Mouse (Mus musculus) cerebellum, adult 8-10 months (tissue): ENCODE results near the gene Cntn1.
"Not testable (repeated sequence)": the region's sequence is repeated elsewhere in the genome, so short reads cannot be mapped to it uniquely, and the experiment has no call there.

Experiments used
- DNase-seq: peaks from one replicate; pipeline ENCODE4 v3.0.0; 2022

The Cntn1 gene

GRCm38 (mm10) chr15:92271801-92272365, 220.9 kb downstream of the Cntn1 start:
- no peak for DNase-seq

- DNase-seq: no peak
Measured at GRCm38 (mm10) chr15:92276826-92277225, 225.9 kb downstream of the Cntn1 start.

GRCm38 (mm10) chr15:92277984-92278383, 227.0 kb downstream of the Cntn1 start:
- DNase-seq: no peak

GRCm38 (mm10) chr15:92280966-92281365, 230.0 kb downstream of the Cntn1 start:
- no peak for DNase-seq

- DNase-seq: no peak
Measured at GRCm38 (mm10) chr15:92287616-92288015, 236.7 kb downstream of the Cntn1 start.

GRCm38 (mm10) chr15:92296479-92296878, 245.5 kb downstream of the Cntn1 start:
- DNase-seq: no peak

- no peak for DNase-seq
Measured at GRCm38 (mm10) chr15:92302796-92303195, 251.8 kb downstream of the Cntn1 start.

- no peak for DNase-seq
Measured at GRCm38 (mm10) chr15:92304221-92304620, 253.3 kb downstream of the Cntn1 start.

- DNase-seq: no peak
Measured at GRCm38 (mm10) chr15:92321959-92322358, 271.0 kb downstream of the Cntn1 start.

- DNase-seq: no peak
Measured at GRCm38 (mm10) chr15:92327111-92327510, 276.1 kb downstream of the Cntn1 start.

- no peak for DNase-seq
Measured at GRCm38 (mm10) chr15:92340253-92340652, 289.3 kb downstream of the Cntn1 start.

GRCm38 (mm10) chr15:92341424-92341823, 290.5 kb downstream of the Cntn1 start:
- no peak for DNase-seq

GRCm38 (mm10) chr15:92344136-92344869, 293.3 kb downstream of the Cntn1 start:
- DNase-seq: no peak

- no peak for DNase-seq
Measured at GRCm38 (mm10) chr15:92347426-92347825, 296.5 kb downstream of the Cntn1 start.

- no peak for DNase-seq
Measured at GRCm38 (mm10) chr15:92347902-92348301, 296.9 kb downstream of the Cntn1 start.

- not testable (repeated sequence) for DNase-seq
Measured at GRCm38 (mm10) chr15:92348453-92348852, 297.5 kb downstream of the Cntn1 start.

- DNase-seq: no peak
Measured at GRCm38 (mm10) chr15:92364153-92364552, 313.2 kb downstream of the Cntn1 start.

GRCm38 (mm10) chr15:92364592-92364991, 313.6 kb downstream of the Cntn1 start:
- DNase-seq: no peak
